Mouse (Mus musculus): ENCODE data around the gene Mapk8ip1.
"Not testable (repeated sequence)": the region's sequence is repeated elsewhere in the genome, so short reads cannot be mapped to it uniquely, and the experiment has no call there.

Gene Mapk8ip1

GRCm38 (mm10) chr2:92425366-92425765 is 24.3 kb upstream of the Mapk8ip1 start:
- DNase-seq (ENCODE audit: low spot score in 2 of 2): no peak

GRCm38 (mm10) chr2:92424462-92425308 is 23.6 kb upstream of the Mapk8ip1 start:
- peak in 1 of 2 experiments; percentile 54 for DNase-seq (ENCODE audit: low spot score in 2 of 2)

DNA sequence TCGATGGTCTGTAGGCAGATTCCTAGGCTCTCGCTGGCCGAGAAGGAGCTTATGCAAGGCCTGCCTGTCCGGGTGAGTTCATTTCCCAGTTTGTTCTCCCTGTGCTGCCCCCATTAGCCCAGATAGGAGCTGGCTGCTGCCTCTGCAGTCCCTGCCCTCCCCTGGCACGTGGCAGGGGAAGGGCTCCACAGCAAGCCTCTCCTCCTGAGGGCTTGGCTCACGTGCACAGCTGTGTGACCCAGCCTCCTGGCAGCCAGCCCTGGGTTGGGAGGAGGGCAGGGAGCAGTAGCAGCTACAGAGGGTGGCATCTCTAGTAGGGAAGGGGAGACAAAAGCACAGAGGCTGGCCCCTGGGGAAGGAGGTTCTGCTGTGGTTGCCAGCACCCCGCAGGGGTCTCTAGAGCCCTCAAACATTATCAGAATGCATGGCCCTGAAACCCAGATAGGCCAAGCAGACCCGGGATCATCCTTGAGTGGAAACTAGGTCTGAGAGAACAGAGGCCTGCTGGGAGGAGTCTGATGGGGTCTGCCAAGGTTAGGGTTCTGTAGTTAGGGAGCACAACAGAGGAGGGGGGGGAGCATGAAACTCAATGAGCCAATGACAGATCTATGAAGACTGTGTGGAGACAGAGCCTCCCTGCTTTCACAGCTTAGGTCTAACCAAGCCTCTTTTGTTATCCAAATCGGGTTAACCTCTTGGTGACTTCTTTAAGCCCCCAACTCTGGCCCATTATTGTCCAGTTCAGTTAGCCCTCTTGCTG is 22.8 kb upstream of the Mapk8ip1 start:
- DNase-seq (ENCODE audit: low spot score in 2 of 2): peak; percentile 84 to 86

- no peak for DNase-seq (ENCODE audit: low spot score in 2 of 2)
Measured at GRCm38 (mm10) chr2:92423156-92423555, 22.1 kb upstream of the Mapk8ip1 start.

- no peak for DNase-seq (ENCODE audit: low spot score in 2 of 2)
Measured at GRCm38 (mm10) chr2:92422388-92423135, 21.5 kb upstream of the Mapk8ip1 start.

GRCm38 (mm10) chr2:92421723-92422387 is 20.8 kb upstream of the Mapk8ip1 start:
- DNase-seq (ENCODE audit: low spot score in 2 of 2): no peak

- DNase-seq (ENCODE audit: low spot score in 2 of 2): no peak
Measured at GRCm38 (mm10) chr2:92411705-92412104, 10.6 kb upstream of the Mapk8ip1 start.

DNA sequence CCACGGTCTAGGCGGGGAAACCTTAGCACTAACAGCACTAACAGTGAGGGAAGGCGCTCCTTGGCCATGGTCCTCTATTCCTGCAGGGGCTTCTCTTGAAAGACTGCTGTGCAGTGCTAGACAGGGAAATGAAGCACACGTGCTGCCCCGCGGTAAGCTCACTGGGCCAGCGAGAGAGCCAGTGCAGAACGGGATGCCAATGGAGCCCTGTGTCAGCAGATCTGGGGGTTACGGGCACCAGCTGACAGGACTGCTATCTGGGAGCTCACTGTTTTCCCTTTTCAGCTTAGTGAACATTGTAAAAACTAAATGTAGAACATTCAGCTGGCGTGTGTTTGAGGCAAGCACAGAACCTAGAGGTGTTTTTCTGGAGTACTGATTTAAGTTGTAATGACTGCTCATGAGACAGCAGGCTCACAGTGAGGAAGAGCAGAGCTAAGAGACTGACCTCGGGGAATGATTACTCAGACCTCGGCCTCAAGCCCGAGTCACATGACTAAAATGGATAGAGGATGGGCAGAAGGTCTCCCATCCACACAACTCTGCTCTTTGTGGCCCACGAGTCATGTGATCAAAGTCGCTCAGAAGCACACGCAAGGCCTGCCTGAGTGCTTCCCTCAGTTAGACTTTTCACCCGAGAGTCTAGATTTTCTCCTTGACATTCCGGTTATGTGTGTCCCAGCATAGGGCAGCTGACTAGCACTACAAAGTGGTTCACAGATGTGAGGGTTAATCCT is 7.4 kb upstream of the Mapk8ip1 start:
- no peak for DNase-seq (ENCODE audit: low spot score in 2 of 2)

DNA sequence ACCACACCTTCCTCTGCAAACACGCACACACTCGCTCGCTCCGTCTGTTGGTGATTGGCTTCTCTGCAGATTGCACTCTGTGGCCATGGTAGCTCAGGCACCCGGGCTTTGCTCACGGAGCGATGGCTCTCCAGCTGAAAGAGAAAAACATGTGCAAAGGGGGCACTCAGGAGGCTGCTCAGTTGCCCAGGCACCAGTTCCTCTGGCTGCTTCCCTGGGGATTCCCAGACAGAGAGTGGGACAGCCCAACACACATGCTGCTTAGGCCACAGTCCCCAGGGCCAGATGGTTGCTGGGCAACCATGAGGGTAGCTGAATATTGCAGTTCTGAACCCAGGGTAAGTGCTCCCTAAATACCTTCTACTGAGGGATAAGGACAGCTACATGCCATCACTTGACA is 4.6 kb upstream of the Mapk8ip1 start:
- DNase-seq (ENCODE audit: low spot score in 2 of 2): no peak

- no peak for DNase-seq (ENCODE audit: low spot score in 2 of 2)
Measured at GRCm38 (mm10) chr2:92404737-92405136, 3.7 kb upstream of the Mapk8ip1 start.

- no peak for DNase-seq (ENCODE audit: low spot score in 2 of 2)
Measured at GRCm38 (mm10) chr2:92403776-92404319, 2.8 kb upstream of the Mapk8ip1 start.

DNA sequence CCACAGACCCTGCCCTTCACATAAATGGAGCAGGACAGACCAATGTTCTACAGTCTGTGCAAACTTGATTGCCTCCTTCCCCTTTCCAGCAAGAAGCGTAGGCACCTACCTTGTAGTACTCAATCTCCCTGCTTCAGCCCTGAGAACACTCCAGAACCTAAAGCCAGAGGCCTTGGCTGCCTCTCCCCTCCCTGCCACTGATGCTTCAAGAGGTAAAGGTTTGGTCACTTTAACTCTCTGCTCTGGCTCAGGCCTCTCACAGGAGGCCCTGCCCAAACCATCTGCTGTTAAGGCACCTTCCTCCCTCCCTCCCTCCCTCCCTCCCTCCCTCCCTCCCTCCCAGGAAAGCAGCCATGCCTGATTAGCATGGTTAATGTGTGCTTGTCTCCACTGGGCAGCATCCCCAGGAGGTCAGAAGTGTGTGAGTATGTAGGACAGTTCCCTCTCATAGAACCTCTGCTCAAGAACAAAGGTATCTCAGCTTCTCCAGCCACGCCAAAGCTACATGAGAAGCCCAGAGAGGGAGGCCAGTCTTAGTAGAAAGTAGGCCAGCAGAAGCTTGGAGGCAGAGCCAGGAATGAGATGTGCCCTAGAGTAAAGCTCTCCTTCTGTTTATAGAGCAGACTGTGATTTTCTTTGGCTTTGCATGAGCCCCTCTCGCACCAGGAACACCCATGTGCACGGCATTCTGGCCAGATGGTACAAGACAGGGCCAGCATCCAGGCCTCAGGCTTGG is 1.7 kb upstream of the Mapk8ip1 start:
- no peak for DNase-seq (ENCODE audit: low spot score in 2 of 2)

GRCm38 (mm10) chr2:92400682-92401081 is 381 bp downstream of the Mapk8ip1 start:
- no peak for DNase-seq (ENCODE audit: low spot score in 2 of 2)

DNA sequence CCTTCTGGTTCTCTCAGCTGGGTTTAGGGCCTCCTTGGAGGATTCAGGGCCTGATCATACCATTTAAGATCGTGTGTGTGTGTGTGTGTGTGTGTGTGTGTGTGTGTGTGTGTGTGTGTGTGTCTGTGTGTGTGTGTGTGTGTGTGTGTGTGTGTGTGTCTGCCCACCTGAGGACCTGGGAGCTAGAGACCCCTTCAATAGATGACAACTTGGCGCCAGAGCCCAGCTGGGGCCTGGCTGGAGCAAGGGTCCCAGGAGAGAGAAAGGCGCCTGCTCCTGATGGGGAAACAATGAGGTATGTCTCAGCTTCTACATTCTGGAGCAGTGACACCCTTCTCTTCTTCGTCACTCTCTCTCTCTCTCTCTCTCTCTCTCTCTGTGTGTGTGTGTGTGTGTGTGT is 1.2 kb downstream of the Mapk8ip1 start:
- not testable (repeated sequence) for DNase-seq (ENCODE audit: low spot score in 2 of 2)

DNA sequence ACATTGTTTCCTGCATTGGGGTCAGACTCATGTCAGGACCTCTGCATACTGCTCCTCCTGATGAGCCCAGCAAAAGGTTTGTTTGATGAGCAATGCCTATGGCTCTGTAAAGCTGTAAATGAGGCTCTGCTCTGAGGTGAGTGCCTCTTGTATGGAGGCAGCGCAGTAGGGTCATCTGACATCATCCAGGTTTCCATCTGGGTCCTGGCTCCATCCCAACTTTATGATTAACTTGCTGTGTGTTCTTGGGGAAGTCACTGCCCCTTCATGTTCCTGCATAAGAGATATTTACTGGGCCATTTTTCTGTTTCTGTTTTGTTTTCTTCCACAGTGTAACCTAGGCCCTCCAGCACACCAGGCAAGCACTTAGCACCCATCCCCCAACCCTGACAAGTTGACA is 3.6 kb downstream of the Mapk8ip1 start:
- DNase-seq (ENCODE audit: low spot score in 2 of 2): no peak

GRCm38 (mm10) chr2:92395535-92395934 is 5.5 kb downstream of the Mapk8ip1 start:
- DNase-seq (ENCODE audit: low spot score in 2 of 2): no peak

GRCm38 (mm10) chr2:92392318-92393264 is 8.5 kb downstream of the Mapk8ip1 start:
- peak in 1 of 2 experiments; percentile 43 for DNase-seq (ENCODE audit: low spot score in 2 of 2)

DNA sequence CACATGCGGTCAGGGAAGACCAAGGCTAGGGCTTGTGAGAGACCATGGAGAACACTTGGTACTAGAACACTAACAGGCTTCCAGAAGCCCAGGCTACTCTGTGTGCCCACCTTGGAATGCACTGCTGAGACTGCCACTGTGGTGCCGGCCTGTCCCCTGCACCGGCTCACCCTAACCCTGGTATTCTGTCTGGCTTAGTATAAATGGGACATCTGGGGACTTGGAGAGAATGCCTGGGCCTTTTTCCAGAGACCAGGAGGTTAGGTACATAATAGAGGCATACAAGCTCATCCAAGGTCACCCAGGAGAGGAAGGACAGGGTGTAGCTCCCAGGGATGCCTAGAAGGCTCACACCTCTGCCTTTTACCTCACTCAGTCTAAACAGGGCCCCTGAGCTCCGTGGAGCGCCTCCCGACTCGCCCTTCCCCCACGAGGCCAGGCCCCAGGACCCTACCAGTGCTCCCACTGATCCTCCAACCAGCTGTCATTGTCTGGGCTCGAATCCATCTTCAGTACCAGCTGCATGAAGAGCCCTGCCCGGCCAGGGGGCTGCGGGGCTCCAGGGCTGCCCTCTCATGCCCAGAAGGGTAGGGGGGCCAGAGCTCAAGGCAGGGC is 9.3 kb downstream of the Mapk8ip1 start:
- no peak for DNase-seq (ENCODE audit: low spot score in 2 of 2)
